Mouse (Mus musculus) kidney, postnatal 10 days (tissue): ENCODE measurements around the gene Gm29094.
"Not testable (repeated sequence)": the region's sequence is repeated elsewhere in the genome, so short reads cannot be mapped to it uniquely, and the experiment has no call there.

Source experiments
- DNase-seq: peaks from one replicate; pipeline ENCODE4 v3.0.0; 2021; ENCODE audit warnings: mixed read lengths

The Gm29094 gene

DNA sequence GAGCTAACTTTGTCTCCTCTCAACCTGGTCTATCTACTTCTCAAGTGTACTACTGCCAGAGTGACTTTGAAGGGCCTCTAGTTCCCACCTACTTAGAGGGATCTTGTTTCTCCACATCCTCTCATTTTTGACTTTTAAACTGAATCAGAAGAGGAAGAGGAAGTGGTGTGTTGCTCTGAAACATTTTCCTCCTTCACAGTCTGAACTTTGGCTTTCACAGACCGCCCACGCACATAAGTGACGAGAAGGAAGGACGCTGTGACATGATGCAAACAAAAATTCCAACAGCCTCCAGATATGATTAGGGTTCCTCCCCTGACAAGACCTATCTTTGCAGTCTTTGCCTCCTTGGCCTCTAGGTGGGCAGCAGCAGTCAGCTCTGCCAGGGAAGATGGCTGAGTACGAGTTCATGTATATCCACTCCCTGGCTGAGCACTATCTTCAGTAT is at the start of gene Gm29094, which contains the start of gene Bcl2a1b:
TSS of gene Gm29094 (plus strand) at position 411 of the 448 bp plus-strand sequence.
TSS of gene Bcl2a1b (plus strand) at position 241 of the 448 bp plus-strand sequence.
- DNase-seq, result not testable (repeated sequence)

GRCm38 (mm10) chr9:89172539-89172938 is 26.6 kb upstream of the Gm29094 start:
- not testable (repeated sequence) for DNase-seq

DNA sequence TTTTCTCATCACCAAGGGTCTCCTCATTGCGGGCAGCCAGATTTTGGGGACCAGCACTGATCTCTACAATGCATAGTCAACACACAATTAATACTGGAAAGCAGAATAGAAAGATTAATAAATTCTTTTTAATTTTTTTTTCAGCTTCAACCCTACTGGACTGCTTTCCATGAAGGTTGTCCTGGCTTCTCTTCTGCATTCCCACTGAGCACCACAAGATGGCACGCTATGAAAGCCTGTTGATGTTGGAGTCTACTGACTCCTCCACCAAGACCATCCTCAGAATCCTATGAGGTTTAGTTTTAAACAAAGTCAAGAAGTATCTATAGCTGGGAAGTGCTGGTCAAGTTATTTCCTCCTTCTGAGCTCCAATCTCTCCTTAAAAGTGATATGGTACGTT is 20.3 kb upstream of the Gm29094 start:
- peak; percentile 83 for DNase-seq

GRCm38 (mm10) chr9:89179469-89179868 is 19.7 kb upstream of the Gm29094 start:
- DNase-seq, result not testable (repeated sequence)

GRCm38 (mm10) chr9:89187006-89187405 is 12.2 kb upstream of the Gm29094 start:
- not testable (repeated sequence) for DNase-seq

DNA sequence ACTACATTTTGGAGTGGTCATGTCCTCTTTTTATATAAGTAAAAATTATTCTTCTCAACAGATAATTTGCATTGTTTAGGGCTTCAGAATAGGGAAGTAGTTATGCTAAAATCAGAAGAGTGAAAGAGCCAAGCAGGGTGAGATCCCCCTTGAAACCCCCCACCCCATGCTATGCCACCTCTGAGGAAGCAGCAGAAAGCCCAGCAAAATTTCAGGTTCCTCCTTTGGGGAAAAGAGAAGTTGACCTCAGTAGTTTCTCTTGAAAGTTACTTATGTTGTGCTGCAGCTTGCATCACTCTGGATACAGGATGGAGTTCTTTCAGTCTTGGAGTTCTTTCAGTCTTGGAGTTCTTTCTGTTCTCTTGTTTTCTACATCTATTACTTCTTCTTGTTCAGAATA is 3.7 kb upstream of the Gm29094 start:
- DNase-seq, result not testable (repeated sequence)

- DNase-seq, result not testable (repeated sequence)
Measured at GRCm38 (mm10) chr9:89197509-89197908, 1.7 kb upstream of the Gm29094 start.

GRCm38 (mm10) chr9:89198349-89198748 is 830 bp upstream of the Gm29094 start:
- DNase-seq, result not testable (repeated sequence)

GRCm38 (mm10) chr9:89202256-89202655 is 3.1 kb downstream of the Gm29094 start:
- not testable (repeated sequence) for DNase-seq

DNA sequence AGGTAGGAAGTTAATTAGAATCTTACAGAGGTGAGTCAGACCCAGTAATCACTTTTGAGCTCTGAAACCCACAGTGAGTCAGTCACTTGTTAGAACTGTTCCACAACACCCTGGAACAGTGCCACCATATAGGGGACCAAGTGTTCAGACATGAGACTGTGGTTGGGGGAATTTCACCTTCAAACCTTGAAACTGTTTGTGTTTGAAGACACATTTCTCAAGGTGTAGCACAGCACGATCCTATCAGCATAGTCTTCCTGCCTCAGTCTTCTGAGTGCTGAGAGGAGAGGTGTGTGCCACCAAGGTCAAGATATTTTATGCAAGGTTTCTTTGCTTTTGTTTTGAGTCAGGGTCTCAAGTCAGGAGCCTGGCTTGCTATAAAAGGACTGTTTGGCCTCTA is 9.8 kb downstream of the Gm29094 start:
- DNase-seq, result not testable (repeated sequence)

- DNase-seq, result not testable (repeated sequence)
Measured at GRCm38 (mm10) chr9:89210353-89211064, 11.3 kb downstream of the Gm29094 start, which contains the start of gene Mthfs. Mthfs (plus strand) TSS chr9:89210676.

DNA sequence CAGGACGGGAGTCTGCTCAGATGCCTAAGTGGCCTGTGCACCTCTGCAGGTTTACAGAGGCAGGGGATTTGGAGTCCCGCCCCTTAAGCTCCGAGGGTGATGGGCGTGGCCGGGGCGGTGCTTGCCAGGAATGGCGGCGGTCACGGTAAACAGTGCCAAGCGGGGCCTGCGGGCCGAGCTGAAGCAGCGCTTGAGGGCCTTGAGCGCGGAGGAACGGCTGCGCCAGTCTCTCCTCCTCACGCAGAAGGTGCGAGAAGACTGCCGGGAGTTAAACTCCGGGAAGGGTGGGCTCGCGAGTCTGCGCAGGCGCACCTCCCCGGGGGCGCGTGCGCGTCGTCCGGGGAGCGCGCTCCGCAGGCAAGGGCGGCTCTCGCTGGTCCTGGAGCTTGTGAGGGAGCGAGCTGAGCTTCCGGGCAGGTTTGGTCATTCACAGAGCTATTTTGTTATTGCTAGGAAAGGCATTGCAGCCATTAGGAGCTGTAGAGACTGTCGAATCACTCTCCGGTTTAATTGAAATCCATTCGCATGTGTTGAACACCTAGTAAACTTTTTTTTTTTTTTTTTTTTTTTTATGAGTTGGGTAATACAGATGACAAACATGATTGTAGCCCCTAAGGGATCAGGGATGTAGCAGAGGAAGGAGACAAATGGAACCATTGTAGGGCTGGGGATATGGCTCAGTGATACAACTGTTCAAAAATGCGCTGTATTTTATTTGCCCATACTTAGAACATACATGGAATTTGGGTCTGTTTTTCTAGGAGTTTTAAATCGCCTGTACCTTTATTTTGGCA is 12.1 kb downstream of the Gm29094 start:
- peak; percentile 88 for DNase-seq

DNA sequence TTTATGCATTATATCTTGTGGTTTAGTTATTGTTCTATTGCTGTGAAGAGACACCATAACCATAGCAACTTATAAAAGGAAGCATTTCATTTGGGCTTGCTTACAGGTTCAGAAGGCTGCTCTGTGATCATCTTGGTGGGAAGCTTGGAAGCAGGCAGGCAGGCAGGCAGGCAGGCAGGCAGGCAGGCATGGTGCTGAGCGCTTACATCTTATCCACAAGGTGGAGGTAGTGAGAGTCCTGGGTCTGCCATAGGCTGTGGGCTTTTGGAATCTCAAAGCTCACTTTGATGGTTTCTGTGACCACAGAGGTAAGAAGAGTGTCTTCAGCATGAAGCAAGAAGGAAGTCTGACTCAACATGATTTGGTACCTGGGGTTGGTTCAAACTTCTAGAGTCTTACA is 13.2 kb downstream of the Gm29094 start:
- DNase-seq, result peak; percentile 39

GRCm38 (mm10) chr9:89218174-89218573 is 19.0 kb downstream of the Gm29094 start:
- not testable (repeated sequence) for DNase-seq

GRCm38 (mm10) chr9:89219668-89220067 is 20.5 kb downstream of the Gm29094 start:
- not testable (repeated sequence) for DNase-seq

DNA sequence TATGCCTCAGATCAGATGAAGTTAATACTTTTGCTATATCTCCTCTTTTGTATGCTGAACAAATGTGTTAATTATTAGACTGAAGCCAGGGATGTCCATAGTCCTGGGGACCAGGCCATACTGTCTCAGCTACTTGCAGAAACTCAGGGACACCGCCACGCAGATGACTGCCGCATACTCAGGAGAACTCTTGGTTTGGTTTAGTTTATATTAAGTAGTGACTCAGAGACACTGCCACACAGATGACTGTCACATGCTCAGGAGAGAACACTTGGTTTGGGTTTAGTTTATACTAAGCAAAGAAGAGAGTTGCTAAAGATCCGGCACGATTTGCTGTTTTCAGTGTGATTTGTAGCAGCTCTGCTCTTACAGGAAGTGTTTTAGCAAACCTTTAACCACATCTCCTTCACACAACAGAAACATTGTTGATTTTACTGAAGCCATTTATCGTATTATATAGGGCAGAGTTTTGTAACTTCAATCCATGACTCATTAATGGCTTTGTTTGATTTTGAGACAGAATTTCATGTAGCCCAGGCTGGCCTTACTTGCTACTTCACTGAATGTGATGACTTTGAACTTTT is 21.6 kb downstream of the Gm29094 start:
- DNase-seq, result not testable (repeated sequence)

GRCm38 (mm10) chr9:89226071-89226470 is 26.9 kb downstream of the Gm29094 start:
- peak; percentile 21 for DNase-seq

- no peak for DNase-seq
Measured at GRCm38 (mm10) chr9:89228122-89228521, 28.9 kb downstream of the Gm29094 start.

DNA sequence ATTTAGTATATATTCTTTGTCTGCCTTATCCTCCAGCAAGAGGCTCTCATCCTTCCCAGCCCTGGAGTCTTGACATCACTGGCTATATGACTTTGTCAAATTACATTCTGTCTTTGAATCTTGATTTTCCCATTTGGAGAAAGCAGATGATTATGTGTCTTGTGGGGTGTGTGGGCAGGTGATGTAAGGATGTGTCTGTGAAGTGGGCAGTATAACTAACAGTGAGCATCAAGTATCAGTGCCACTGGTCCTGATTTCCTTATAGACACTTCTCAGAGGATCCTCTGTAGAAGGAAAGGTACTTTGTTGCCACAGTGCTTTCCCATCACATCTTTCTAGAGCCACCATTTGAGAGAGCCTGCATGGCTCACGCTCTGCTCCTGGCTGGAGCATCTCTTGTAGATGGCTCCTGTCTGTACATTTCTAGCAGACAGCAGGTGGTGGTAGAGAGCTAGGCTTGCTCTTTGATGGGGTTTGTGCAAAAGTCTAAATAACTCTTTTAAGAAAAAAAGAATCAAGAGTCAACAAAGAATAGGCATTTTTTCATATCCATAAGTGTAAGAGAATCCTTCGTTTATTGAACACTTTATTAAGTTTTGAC is 31.8 kb downstream of the Gm29094 start:
- DNase-seq, result peak; percentile 72

DNA sequence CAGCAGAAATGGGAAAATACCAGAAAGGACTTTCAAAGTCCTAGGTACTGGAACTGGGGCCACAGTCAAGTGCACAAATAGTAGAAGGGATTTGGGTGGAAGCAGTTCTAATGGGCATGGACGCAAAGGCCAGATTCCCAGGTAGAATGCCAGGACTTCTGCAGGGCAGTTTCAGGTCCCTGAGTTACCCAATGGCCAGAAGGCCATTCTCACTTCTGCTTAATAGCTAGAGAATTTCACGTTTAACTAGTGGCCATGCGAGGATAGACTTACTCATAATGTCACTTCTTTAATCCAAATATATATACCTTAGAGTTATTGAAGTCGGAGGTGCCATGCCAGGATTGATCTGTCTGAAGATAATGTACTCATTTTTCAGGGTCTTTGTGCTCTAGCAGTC is 38.0 kb downstream of the Gm29094 start:
- DNase-seq, result not testable (repeated sequence)

DNA sequence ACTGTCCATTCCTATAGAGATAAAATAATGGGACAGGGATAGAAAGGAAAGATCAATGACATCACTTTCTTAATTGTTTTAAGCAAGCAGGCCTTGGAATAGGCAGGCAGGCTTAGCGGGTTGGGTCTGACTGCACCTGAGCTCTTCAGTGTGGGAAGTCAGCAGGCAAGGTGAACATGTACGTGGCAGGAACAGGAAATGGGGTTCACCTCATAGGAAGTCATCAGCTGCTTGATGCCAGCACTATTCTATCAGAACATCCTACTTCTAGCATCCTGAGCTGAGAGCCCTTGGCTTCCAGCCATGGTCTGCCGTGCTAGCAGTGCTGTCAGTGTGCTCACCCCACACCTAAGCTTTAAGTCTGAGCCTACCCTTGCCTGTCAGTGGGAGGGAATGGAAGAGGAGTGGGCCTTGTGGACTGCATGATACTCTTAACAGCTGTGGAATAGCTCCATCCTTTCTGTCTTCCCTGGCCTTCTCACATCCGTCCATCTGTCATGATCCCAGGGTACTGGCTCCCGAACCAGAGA is 39.9 kb downstream of the Gm29094 start:
- not testable (repeated sequence) for DNase-seq

- not testable (repeated sequence) for DNase-seq
Measured at GRCm38 (mm10) chr9:89240516-89241019, 41.4 kb downstream of the Gm29094 start.
